Mouse (Mus musculus) cerebellum, adult 2 months (tissue): ENCODE measurements around the gene Pde4a.

ENCODE experiments used
- CTCF ChIP-seq: fragments of 200-500 bp; IDR thresholded peaks from 2 replicates; pipeline ENCODE4 v1.5.1; 2011; ENCODE audit warnings: low read depth, mild to moderate bottlenecking, control low read depth, low read length, moderate library complexity, borderline replicate concordance; ENCODE audit not compliant: insufficient read depth
- POLR2A ChIP-seq: fragments of 200-500 bp; IDR thresholded peaks from 2 replicates; pipeline ENCODE4 v1.6.1; 2011; ENCODE audit warnings: low read length, control low read depth, borderline replicate concordance; ENCODE audit not compliant: insufficient read depth

- TF ChIP-seq POLR2A (no peak), CTCF (no peak)
These were observed 30.8 kb upstream of the Pde4a start for GRCm38 (mm10) chr9:21134595-21135328.
